Comparison of ENCODE assay signal across 10 mouse cellular contexts in the genomic region with DNA sequence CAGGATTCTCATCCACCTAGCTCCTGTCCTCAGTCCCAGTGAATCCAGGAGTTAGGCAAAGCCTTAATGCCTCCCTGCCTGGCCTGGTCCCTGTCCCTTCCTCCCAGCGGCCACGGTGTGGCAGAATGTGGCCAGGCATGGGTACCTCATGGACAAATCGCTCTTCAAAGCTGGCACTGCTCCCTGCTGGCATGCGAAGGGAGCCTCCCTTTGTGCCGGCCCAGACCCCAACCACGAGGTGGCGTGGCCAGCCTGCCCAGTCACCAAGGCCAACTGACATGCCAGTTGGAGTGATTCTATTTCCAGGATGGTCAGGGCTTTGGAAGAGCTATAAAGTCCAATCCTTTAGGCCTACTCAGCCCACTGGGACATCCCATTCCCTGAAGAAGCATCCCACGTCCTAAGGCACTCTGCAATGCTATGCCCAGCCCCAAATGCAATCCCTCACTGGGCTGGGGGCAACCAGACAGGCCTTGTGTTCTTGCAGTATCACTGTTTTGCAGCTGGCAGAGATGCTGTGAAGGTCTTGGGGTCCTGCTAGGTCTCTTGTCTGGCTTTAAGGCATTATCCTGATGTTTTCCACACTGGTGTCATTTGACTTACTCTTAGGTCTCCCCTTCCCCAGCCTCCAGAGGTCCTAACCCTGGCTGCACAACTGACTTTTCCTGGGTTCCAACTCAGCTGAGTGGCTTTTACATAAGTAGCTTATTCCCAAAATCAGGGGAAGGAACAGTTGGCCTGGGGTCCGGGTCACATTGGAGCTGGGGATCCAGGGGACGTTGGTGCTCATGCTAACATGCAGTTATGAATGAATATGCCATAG. TPM values are rescaled to one million over a fixed set of nuclear protein-coding genes. Genes with fewer than 3 reads are reported as not detected.
A peak's percentile ranks its signal among the peaks of the same experiment; 100 is the strongest.
DNase-seq lines count a peak whose midpoint lies in the region; ATAC-seq lines count a peak whose summit lies in the region.
"Had no signal": no experiment of that assay in that cellular context is flagged by ENCODE, and none has a peak within 500 bp of the region (broad histone marks: within the 10 kb centered on the region; RNA-seq: fewer than 3 reads in every experiment).

No protein-coding gene starts in this region.

- WGBS in forebrain, embryonic 10.5 days = 90% methylated on average over 10 of the region's 10 CpGs
- 86% methylated on average over 10 of the region's 10 CpGs for WGBS in forebrain, embryonic 11.5 days
- WGBS in heart, embryonic 12.5 days = 80% methylated on average over 10 of the region's 10 CpGs

- DNase-seq in forebrain, embryonic 10.5 days (ENCODE audit: extremely low spot score, low spot score) = no peak
- no peak for DNase-seq in forebrain, embryonic 11.5 days (ENCODE audit: low spot score)
- DNase-seq in testis, postnatal 10 days (ENCODE audit: low spot score) = peak; percentile 79
- no peak for DNase-seq in testis, postnatal 14 days (ENCODE audit: low spot score)
- DNase-seq in embryo, embryonic 10.5 days (ENCODE audit: low spot score) = no peak
- DNase-seq in frontal cortex, postnatal 36 days (ENCODE audit: low spot score in 2 of 2) = no peak

- H3K27me3 ChIP-seq in forebrain, embryonic 10.5 days (ENCODE audit: poor library complexity, severe bottlenecking) = no peaks in the 10 kb centered on the region
- no peaks in the 10 kb centered on the region for H3K27me3 ChIP-seq in forebrain, embryonic 11.5 days (ENCODE audit: control insufficient read depth, insufficient read depth, low read length)
- H3K27me3 ChIP-seq in heart, embryonic 12.5 days (replicated peaks) = no peaks in the 10 kb centered on the region
- H3K27me3 ChIP-seq: forebrain, embryonic 12.5 days; liver, embryonic 15.5 days had no signal

- peak overlapping the region; percentile 81; the same call in 1 of the 2 replicates for H3K27ac ChIP-seq in forebrain, embryonic 10.5 days
- no peak overlapping the region for H3K27ac ChIP-seq in forebrain, embryonic 11.5 days (ENCODE audit: low read depth, low read length)
- peak overlapping the region; percentile 45; the same call in 1 of the 2 replicates for H3K27ac ChIP-seq in heart, embryonic 12.5 days (ENCODE audit: poor library complexity, severe bottlenecking)
- H3K27ac ChIP-seq: forebrain, embryonic 12.5 days; liver, embryonic 15.5 days had no signal

- ATAC-seq in forebrain, embryonic 11.5 days (replicated peaks; ENCODE audit: low FRiP score) = no peak
- no peak for ATAC-seq in heart, embryonic 12.5 days (ENCODE audit: insufficient number of reproducible peaks, low FRiP score)
- ATAC-seq in granulocyte monocyte progenitor cell, adult 5-6 weeks (replicated peaks; ENCODE audit: poor library complexity, severe bottlenecking) = no peak

- H3K4me3 ChIP-seq in forebrain, embryonic 10.5 days = no peak overlapping the region
- H3K4me3 ChIP-seq in forebrain, embryonic 11.5 days (ENCODE audit: low read depth, low read length) = no peak overlapping the region
- H3K4me3 ChIP-seq in heart, embryonic 12.5 days = no peak overlapping the region
- H3K4me3 ChIP-seq: forebrain, embryonic 12.5 days; liver, embryonic 15.5 days had no signal

- H3K9ac ChIP-seq in forebrain, embryonic 11.5 days (ENCODE audit: low read length) = no peak overlapping the region
- no peak overlapping the region for H3K9ac ChIP-seq in heart, embryonic 12.5 days
- H3K9ac ChIP-seq: forebrain, embryonic 12.5 days; liver, embryonic 15.5 days had no signal

- H3K36me3 ChIP-seq in forebrain, embryonic 10.5 days (replicated peaks) = 0 out of 2 replicates have a peak, but pooled peaks cover 3% of the 10 kb centered on the region
- H3K36me3 ChIP-seq in forebrain, embryonic 11.5 days (ENCODE audit: control insufficient read depth, insufficient read depth, low read length) = no peaks in the 10 kb centered on the region
- H3K36me3 ChIP-seq in heart, embryonic 12.5 days = no peaks in the 10 kb centered on the region
- H3K36me3 ChIP-seq: forebrain, embryonic 12.5 days; liver, embryonic 15.5 days had no signal

- H3K4me2 ChIP-seq in forebrain, embryonic 11.5 days (ENCODE audit: low read depth, low read length, severe bottlenecking) = no peak overlapping the region
- no peak overlapping the region for H3K4me2 ChIP-seq in heart, embryonic 12.5 days
- H3K4me2 ChIP-seq: forebrain, embryonic 12.5 days; liver, embryonic 15.5 days had no signal

- H3K9me3 ChIP-seq in forebrain, embryonic 10.5 days = no peaks in the 10 kb centered on the region
- no peaks in the 10 kb centered on the region for H3K9me3 ChIP-seq in forebrain, embryonic 11.5 days (ENCODE audit: control insufficient read depth, low read length)
- H3K9me3 ChIP-seq in heart, embryonic 12.5 days (replicated peaks) = no peaks in the 10 kb centered on the region
- H3K9me3 ChIP-seq: forebrain, embryonic 12.5 days; liver, embryonic 15.5 days had no signal

- H3K4me1 ChIP-seq in forebrain, embryonic 10.5 days = peaks cover 81% of the 10 kb centered on the region
- H3K4me1 ChIP-seq in forebrain, embryonic 11.5 days (replicated peaks; ENCODE audit: control insufficient read depth, insufficient read depth, low read length) = peaks cover 8% of the 10 kb centered on the region; the same call in 1 of the 2 replicates
- H3K4me1 ChIP-seq in heart, embryonic 12.5 days (replicated peaks) = peaks cover 68% of the 10 kb centered on the region

RNA-seq across cellular contexts. Expression of gene Mrpl23, which starts 17.7 kb away (rescaled TPM):
- polyA plus RNA-seq in forebrain, embryonic 10.5 days (2016; fragmentation: Nextera tagmentation; extraction: Ambion mirVana) = 15.8 and 16.1 TPM in 2 replicates
- 18.3 and 18.7 TPM in 2 replicates for polyA plus RNA-seq in forebrain, embryonic 11.5 days (2014; fragmentation: Nextera tagmentation; extraction: Ambion mirVana)
- polyA plus RNA-seq in heart, embryonic 12.5 days (2016; fragmentation: Nextera tagmentation; extraction: Ambion mirVana) = 12.0 and 15.2 TPM in 2 replicates
- 20.4 and 53.9 TPM in 2 replicates for total RNA-seq in granulocyte monocyte progenitor cell, adult 5-6 weeks (2014; fragmentation: Nextera tagmentation)
- total RNA-seq in granulocyte monocyte progenitor cell, adult 5-6 weeks (2017) = 0.31 and 39.0 TPM in 2 replicates

RNA-seq across cellular contexts. Expression of gene Tnnt3, which starts 51.5 kb away (rescaled TPM):
- 0.33 and 1.1 TPM in 2 replicates for polyA plus RNA-seq in forebrain, embryonic 10.5 days (2016; fragmentation: Nextera tagmentation; extraction: Ambion mirVana)
- polyA plus RNA-seq in forebrain, embryonic 11.5 days (2014; fragmentation: Nextera tagmentation; extraction: Ambion mirVana) = 1.00 and 1.0 TPM in 2 replicates
- polyA plus RNA-seq in heart, embryonic 12.5 days (2016; fragmentation: Nextera tagmentation; extraction: Ambion mirVana) = 6.4 and 9.3 TPM in 2 replicates
- not detected in 2 replicates for total RNA-seq in granulocyte monocyte progenitor cell, adult 5-6 weeks (2014; fragmentation: Nextera tagmentation)
- total RNA-seq in granulocyte monocyte progenitor cell, adult 5-6 weeks (2017) = not detected in 2 replicates
